Comparison of ENCODE assay signal across 8 mouse cellular contexts in the genomic region with DNA sequence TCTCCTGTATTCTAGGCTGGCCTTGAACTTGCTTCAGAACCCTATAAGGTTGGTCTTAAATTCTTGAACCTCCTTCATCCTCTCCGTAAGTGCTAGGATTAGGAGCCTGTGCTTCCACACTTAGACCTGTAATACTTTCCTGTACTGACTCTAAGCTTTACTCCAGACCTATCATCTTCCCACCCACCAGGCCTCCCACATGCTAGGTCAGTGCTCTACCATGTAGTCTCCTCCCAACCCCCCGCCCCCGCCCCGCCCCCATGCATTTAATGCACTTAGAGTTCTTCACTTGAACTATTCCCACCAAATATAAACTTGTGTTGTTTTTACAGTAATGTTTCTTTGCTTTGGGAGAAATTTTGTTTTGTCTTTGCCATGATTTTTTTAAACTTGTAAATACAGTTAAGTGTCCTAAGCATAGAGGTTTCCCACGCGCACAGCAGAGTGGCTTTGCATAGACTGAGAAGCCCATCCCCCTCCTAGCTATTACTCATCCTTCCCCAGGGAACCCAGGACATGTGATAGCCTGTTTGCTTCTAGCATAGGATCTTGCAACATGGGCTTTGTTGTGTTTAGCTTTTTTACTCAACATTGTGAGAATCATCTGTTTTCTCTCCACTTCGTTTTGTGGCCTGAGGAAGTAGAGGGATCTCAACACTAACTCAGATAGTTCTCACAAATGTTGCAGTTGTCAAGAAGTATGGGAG. TPM values are rescaled to one million over a fixed set of nuclear protein-coding genes. Genes with fewer than 3 reads are reported as not detected.
A peak's percentile ranks its signal among the peaks of the same experiment; 100 is the strongest.
DNase-seq lines count a peak whose midpoint lies in the region; ATAC-seq and TF ChIP-seq lines count a peak whose summit lies in the region.
"Had no signal": no experiment of that assay in that cellular context is flagged by ENCODE, and none has a peak within 500 bp of the region (broad histone marks: within the 10 kb centered on the region; RNA-seq: fewer than 3 reads in every experiment).

No protein-coding gene starts in this region.

- H3K4me1 ChIP-seq in cortical plate, adult 2 months (ENCODE audit: control insufficient read depth, insufficient read depth, low read length), result peaks cover 15% of the 10 kb centered on the region
- peaks cover 40% of the 10 kb centered on the region for H3K4me1 ChIP-seq in heart, embryonic 16.5 days (ENCODE audit: control insufficient read depth, insufficient read depth, low read length)
- peaks cover 64% of the 10 kb centered on the region for H3K4me1 ChIP-seq in liver, postnatal 0 days (ENCODE audit: insufficient read depth)

- no peak for TF ChIP-seq EP300 in liver, postnatal 0 days (IDR thresholded peaks at IDR 0.05; ENCODE audit: low read depth)

- peak; percentile 64; the same call in 1 of the 2 replicates for ATAC-seq in heart, embryonic 16.5 days (replicated peaks; ENCODE audit: extremely low read depth, insufficient read depth, low FRiP score)
- peak; percentile 83 for ATAC-seq in liver, postnatal 0 days

- no peak for TF ChIP-seq CTCF in cortical plate, adult 2 months (IDR thresholded peaks at IDR 0.05; ENCODE audit: extremely low read depth, insufficient read depth, low read length)
- no peak for TF ChIP-seq CTCF in liver, postnatal 0 days (IDR thresholded peaks at IDR 0.05; ENCODE audit: low read depth)

- TF ChIP-seq POLR2A in cortical plate, adult 2 months (IDR thresholded peaks at IDR 0.05; ENCODE audit: extremely low read depth, insufficient read depth, low read length), result no peak

- H3K9me3 ChIP-seq in heart, embryonic 16.5 days (replicated peaks; ENCODE audit: control insufficient read depth, low read length), result no peaks in the 10 kb centered on the region
- no peaks in the 10 kb centered on the region for H3K9me3 ChIP-seq in liver, postnatal 0 days (ENCODE audit: low read length)

- no peaks in the 10 kb centered on the region for H3K36me3 ChIP-seq in heart, embryonic 16.5 days (ENCODE audit: control insufficient read depth, insufficient read depth)
- no peaks in the 10 kb centered on the region for H3K36me3 ChIP-seq in liver, postnatal 0 days (replicated peaks; ENCODE audit: insufficient read depth, low read length)

- DNase-seq in urinary bladder, postnatal 25 days (ENCODE audit: low spot score), result peak; percentile 42
- DNase-seq in urinary bladder, postnatal 4 days (ENCODE audit: low spot score in 2 of 2), result no peak
- DNase-seq in liver, postnatal 0 days, result peak; percentile 38
- no peak for DNase-seq in thymus, adult 18-20 months
- DNase-seq in frontal cortex, postnatal 10 days (ENCODE audit: low spot score in 2 of 2), result no peak

- 0 out of 2 replicates have a peak overlapping the region, but pooled peaks have one; percentile 19 for H3K27ac ChIP-seq in cortical plate, adult 2 months (ENCODE audit: insufficient read depth, low read length)
- H3K27ac ChIP-seq in heart, embryonic 16.5 days (ENCODE audit: low read length), result no peak overlapping the region
- peak overlapping the region; percentile 29 for H3K27ac ChIP-seq in liver, postnatal 0 days (ENCODE audit: low read depth)
- H3K27ac ChIP-seq: liver, embryonic 14.5 days had no signal

- WGBS in heart, embryonic 16.5 days, result 72% methylated on average over 7 of the region's 7 CpGs
- WGBS in liver, postnatal 0 days (ENCODE audit: insufficient replicate concordance), result 63% methylated on average over 7 of the region's 7 CpGs

- H3K4me3 ChIP-seq in cortical plate, adult 2 months (ENCODE audit: insufficient read depth, low read length), result no peak overlapping the region
- H3K4me3 ChIP-seq in heart, embryonic 16.5 days (ENCODE audit: low read length), result no peak overlapping the region
- no peak overlapping the region for H3K4me3 ChIP-seq in liver, postnatal 0 days (ENCODE audit: low read depth, low read length)

- H3K27me3 ChIP-seq in heart, embryonic 16.5 days (ENCODE audit: control insufficient read depth, insufficient read depth, low read length), result no peaks in the 10 kb centered on the region
- no peaks in the 10 kb centered on the region for H3K27me3 ChIP-seq in liver, postnatal 0 days (ENCODE audit: insufficient read depth, low read length)

- no peak overlapping the region for H3K9ac ChIP-seq in heart, embryonic 16.5 days (ENCODE audit: low read length)
- H3K9ac ChIP-seq in liver, postnatal 0 days (replicated peaks), result no peak overlapping the region
- H3K9ac ChIP-seq: liver, embryonic 14.5 days had no signal

- H3K4me2 ChIP-seq in heart, embryonic 16.5 days (ENCODE audit: low read depth, low read length), result no peak overlapping the region
- H3K4me2 ChIP-seq in liver, postnatal 0 days (ENCODE audit: low read depth, low read length), result peak overlapping the region; percentile 10; the same call in 1 of the 2 replicates

RNA-seq across cellular contexts. Expression of a gene that starts 6.8 kb away (rescaled TPM):
- 22.9 and 24.3 TPM in 2 replicates for polyA plus RNA-seq in cortical plate, adult 2 months (2012; rRNA removed)
- polyA plus RNA-seq in heart, embryonic 16.5 days (2015; fragmentation: Nextera tagmentation; extraction: Ambion mirVana), result 29.8 and 30.1 TPM in 2 replicates
- polyA plus RNA-seq in liver, postnatal 0 days (2015; fragmentation: Nextera tagmentation; extraction: Ambion mirVana), result 11.4 and 11.6 TPM in 2 replicates

RNA-seq across cellular contexts. Expression of a gene that starts 55.8 kb away (rescaled TPM):
- polyA plus RNA-seq in cortical plate, adult 2 months (2012; rRNA removed), result 89.2 and 93.7 TPM in 2 replicates
- 28.0 and 29.3 TPM in 2 replicates for polyA plus RNA-seq in heart, embryonic 16.5 days (2015; fragmentation: Nextera tagmentation; extraction: Ambion mirVana)
- 11.1 and 13.6 TPM in 2 replicates for polyA plus RNA-seq in liver, postnatal 0 days (2015; fragmentation: Nextera tagmentation; extraction: Ambion mirVana)

Comparison
In these comparisons a context has a peak if more than half of its experiments do, and no peak if none do; other contexts are left out.
1. DNase-seq: peak in urinary bladder, postnatal 25 days (single experiment) and liver, postnatal 0 days (single experiment); none in urinary bladder, postnatal 4 days (0 of 2), thymus, adult 18-20 months (0 of 2) and frontal cortex, postnatal 10 days (0 of 2).